Mouse (Mus musculus): ENCODE measurements around the gene Taf1.

DNA sequence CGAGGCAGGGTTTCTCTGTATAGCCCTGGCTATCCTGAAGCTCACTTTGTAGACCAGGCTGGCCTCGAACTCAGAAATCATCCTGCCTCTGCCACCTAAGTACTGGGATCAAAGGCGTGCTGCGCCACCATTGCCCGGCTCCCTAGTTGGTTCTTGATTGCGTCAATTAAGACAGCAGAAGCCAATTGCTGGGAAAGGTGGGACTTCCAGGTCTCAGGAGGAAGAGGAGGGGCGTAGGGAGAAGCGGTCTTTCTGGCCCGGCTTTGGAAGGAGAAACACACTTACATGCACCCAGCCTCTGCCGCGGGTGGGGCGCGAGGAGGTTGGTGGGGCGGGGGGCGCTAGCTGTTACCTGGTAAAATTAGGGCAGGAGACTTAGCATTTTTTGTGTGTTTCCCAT is 10.5 kb upstream of the Taf1 start:
- no peak for TF ChIP-seq POLR2A (IDR thresholded peaks at IDR 0.05; ENCODE audit: insufficient read length, low read depth)
- TF ChIP-seq REST (IDR thresholded peaks at IDR 0.05; ENCODE audit: insufficient read depth, insufficient read length), result no peak
- TF ChIP-seq MYOD1 (IDR thresholded peaks at IDR 0.05; ENCODE audit: control insufficient read depth in 1 of 3, insufficient read length in 2 of 3, low read depth in 2 of 3), result no peak
- no peak for TF ChIP-seq USF1 (IDR thresholded peaks at IDR 0.05; ENCODE audit: low read depth)
- TF ChIP-seq POLR2AphosphoS2 (IDR thresholded peaks at IDR 0.05; ENCODE audit: insufficient read length, low read depth), result no peak
- no peak for TF ChIP-seq MYOG (IDR thresholded peaks at IDR 0.05; ENCODE audit: control insufficient read depth in 1 of 3, insufficient read depth in 1 of 3, insufficient read length in 2 of 3, low read depth in 2 of 3)
- TF ChIP-seq MAX (IDR thresholded peaks at IDR 0.05; ENCODE audit: low read depth), result no peak
- TF ChIP-seq CEBPB (IDR thresholded peaks at IDR 0.05; ENCODE audit: insufficient read depth, poor library complexity, severe bottlenecking), result no peak
- TF ChIP-seq E2F4 (IDR thresholded peaks at IDR 0.05; ENCODE audit: insufficient read depth), result no peak
- no peak for TF ChIP-seq SRF (IDR thresholded peaks at IDR 0.05; ENCODE audit: control insufficient read depth, insufficient read length, low read depth)
